Mouse (Mus musculus): ENCODE data around the gene Ttc41.
"Not testable (repeated sequence)": the region's sequence is repeated elsewhere in the genome, so short reads cannot be mapped to it uniquely, and the experiment has no call there.

The Ttc41 gene

GRCm38 (mm10) chr10:86705318-86705921, at the start of gene Ttc41, which contains the start of gene Hsp90b1:
Gene Ttc41, plus strand, starts transcription at chr10:86705811.
Gene Hsp90b1, minus strand, starts transcription at chr10:86705509.
- peak; percentile 99 to 100 for DNase-seq (ENCODE audit: low spot score in 2 of 2)

- DNase-seq (ENCODE audit: low spot score in 2 of 2), result not testable (repeated sequence)
Observed at GRCm38 (mm10) chr10:86670550-86670949, 35.1 kb upstream of the Ttc41 start.

- DNase-seq (ENCODE audit: low spot score in 2 of 2), result not testable (repeated sequence)
Observed at GRCm38 (mm10) chr10:86684797-86685178, 20.8 kb upstream of the Ttc41 start.

GRCm38 (mm10) chr10:86685179-86686016, 20.2 kb upstream of the Ttc41 start:
- DNase-seq (ENCODE audit: low spot score in 2 of 2), result peak; percentile 56 to 83

- not testable (repeated sequence) for DNase-seq (ENCODE audit: low spot score in 2 of 2)
Observed at GRCm38 (mm10) chr10:86686017-86686360, 19.6 kb upstream of the Ttc41 start.

GRCm38 (mm10) chr10:86700251-86700650, 5.4 kb upstream of the Ttc41 start:
- DNase-seq (ENCODE audit: low spot score in 2 of 2), result no peak

GRCm38 (mm10) chr10:86700973-86701372, 4.6 kb upstream of the Ttc41 start:
- DNase-seq (ENCODE audit: low spot score in 2 of 2), result no peak

- DNase-seq (ENCODE audit: low spot score in 2 of 2), result no peak
Observed at GRCm38 (mm10) chr10:86702312-86702920, 3.2 kb upstream of the Ttc41 start.

- DNase-seq (ENCODE audit: low spot score in 2 of 2), result no peak
Observed at GRCm38 (mm10) chr10:86703375-86703774, 2.2 kb upstream of the Ttc41 start.

- DNase-seq (ENCODE audit: low spot score in 2 of 2), result no peak
Observed at GRCm38 (mm10) chr10:86704141-86704540, 1.5 kb upstream of the Ttc41 start.

- peak in 1 of 2 experiments; percentile 31 for DNase-seq (ENCODE audit: low spot score in 2 of 2)
Observed at GRCm38 (mm10) chr10:86704589-86705191, 921 bp upstream of the Ttc41 start.

- no peak for DNase-seq (ENCODE audit: low spot score in 2 of 2)
Observed at GRCm38 (mm10) chr10:86705922-86706752, 526 bp downstream of the Ttc41 start.

- no peak for DNase-seq (ENCODE audit: low spot score in 2 of 2)
Observed at GRCm38 (mm10) chr10:86707134-86707533, 1.5 kb downstream of the Ttc41 start.

- DNase-seq (ENCODE audit: low spot score in 2 of 2), result no peak
Observed at GRCm38 (mm10) chr10:86712156-86712555, 6.5 kb downstream of the Ttc41 start.

- DNase-seq (ENCODE audit: low spot score in 2 of 2), result peak in 1 of 2 experiments; percentile 52
Observed at GRCm38 (mm10) chr10:86727548-86727980, 22.0 kb downstream of the Ttc41 start.

GRCm38 (mm10) chr10:86728176-86728575, 22.6 kb downstream of the Ttc41 start:
- no peak for DNase-seq (ENCODE audit: low spot score in 2 of 2)

GRCm38 (mm10) chr10:86730823-86731499, 25.4 kb downstream of the Ttc41 start:
- DNase-seq (ENCODE audit: low spot score in 2 of 2), result peak in 1 of 2 experiments; percentile 90

GRCm38 (mm10) chr10:86731500-86731863, 25.9 kb downstream of the Ttc41 start:
- DNase-seq (ENCODE audit: low spot score in 2 of 2), result no peak

GRCm38 (mm10) chr10:86735036-86735435, 29.4 kb downstream of the Ttc41 start:
- DNase-seq (ENCODE audit: low spot score in 2 of 2), result no peak

- DNase-seq (ENCODE audit: low spot score in 2 of 2), result no peak
Observed at GRCm38 (mm10) chr10:86742918-86743317, 37.3 kb downstream of the Ttc41 start.

GRCm38 (mm10) chr10:86744306-86744705, 38.7 kb downstream of the Ttc41 start:
- no peak for DNase-seq (ENCODE audit: low spot score in 2 of 2)
